Mouse (Mus musculus): ENCODE measurements around the gene Tnks2.

The Tnks2 gene

GRCm38 (mm10) chr19:36938008-36938407 lies 104.0 kb downstream of the Tnks2 start:
- no peak for DNase-seq

GRCm38 (mm10) chr19:36940064-36940463 lies 106.0 kb downstream of the Tnks2 start:
- no peak for DNase-seq

All from thymus, postnatal 36 days (tissue).